Mouse (Mus musculus): ENCODE results near the gene Cnot1. TPM values are rescaled to one million over a fixed set of nuclear protein-coding genes. Genes with fewer than 3 reads are reported as not detected.

The Cnot1 gene
- polyA plus RNA-seq, 1 experiment from 2014 or later: 18.0 TPM

DNA sequence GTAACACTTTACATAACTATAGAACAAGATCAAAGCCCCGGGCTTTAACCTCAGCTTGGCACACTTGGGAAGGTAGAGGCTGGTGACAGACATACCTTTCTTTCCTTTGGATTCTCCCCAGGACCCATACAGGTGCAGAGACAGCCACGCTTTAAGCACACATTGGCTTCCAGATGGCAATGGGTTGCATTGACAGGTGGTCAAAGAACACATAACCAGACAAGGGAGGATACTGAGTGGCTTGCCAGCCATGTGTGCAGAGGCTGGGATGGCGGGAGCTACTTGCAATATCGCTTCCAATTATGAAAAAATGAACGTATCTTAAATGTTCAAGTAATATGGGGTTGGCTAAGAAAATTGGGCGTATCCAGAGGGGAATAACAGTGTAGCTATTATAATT lies 135.4 kb downstream of the Cnot1 start:
- no peak for ATAC-seq (ENCODE audit: low FRiP score, low TSS enrichment)
- no peak overlapping the region for H3K4me3 ChIP-seq (ENCODE audit: low read depth, low read length)
- no peak for DNase-seq (ENCODE audit: low spot score)
- H3K4me2 ChIP-seq (replicated peaks; ENCODE audit: low read depth): no peak overlapping the region
- no peaks in the 10 kb centered on the region for H3K4me1 ChIP-seq (replicated peaks; ENCODE audit: control insufficient read depth, insufficient read depth)
- 83% methylated on average over 6 of the region's 6 CpGs for WGBS
- no peaks in the 10 kb centered on the region for H3K9me3 ChIP-seq (ENCODE audit: control insufficient read depth, low read length)
- H3K9ac ChIP-seq (ENCODE audit: low read length): no peak overlapping the region
- H3K27ac ChIP-seq (replicated peaks): no peak overlapping the region
- H3K36me3 ChIP-seq (ENCODE audit: control insufficient read depth, insufficient read depth, low read length): no peaks in the 10 kb centered on the region
- H3K27me3 ChIP-seq (ENCODE audit: control insufficient read depth, insufficient read depth, low read length): no peaks in the 10 kb centered on the region
- TF ChIP-seq CTCF (IDR thresholded peaks at IDR 0.05; ENCODE audit: low read depth) (no peak), EP300 (optimal IDR thresholded peaks at IDR 0.05) (no peak)

DNA sequence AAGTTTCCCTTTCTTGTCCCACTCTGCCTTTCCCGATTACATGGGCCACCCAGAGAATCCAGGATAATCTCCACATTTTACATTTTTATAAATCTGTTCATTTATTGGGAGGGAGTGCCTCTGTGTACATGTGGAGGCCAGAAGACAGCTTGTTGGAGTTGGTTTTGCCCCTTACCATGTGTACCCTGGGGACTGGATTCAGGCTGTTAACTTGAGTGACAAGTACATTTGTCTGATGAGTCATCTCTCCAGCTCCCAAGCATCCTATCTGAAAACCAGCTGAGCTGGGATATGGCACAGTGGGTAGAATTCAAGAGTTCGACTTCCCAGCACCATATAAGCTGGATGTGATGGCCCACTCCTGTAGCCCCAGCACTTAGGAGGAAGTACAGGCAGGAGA lies 137.3 kb downstream of the Cnot1 start:
- DNase-seq (ENCODE audit: low spot score): no peak
- no peak overlapping the region for H3K4me2 ChIP-seq (replicated peaks; ENCODE audit: low read depth)
- H3K9ac ChIP-seq (ENCODE audit: low read length): no peak overlapping the region
- no peaks in the 10 kb centered on the region for H3K36me3 ChIP-seq (ENCODE audit: control insufficient read depth, insufficient read depth, low read length)
- no peaks in the 10 kb centered on the region for H3K9me3 ChIP-seq (ENCODE audit: control insufficient read depth, low read length)
- no peaks in the 10 kb centered on the region for H3K4me1 ChIP-seq (replicated peaks; ENCODE audit: control insufficient read depth, insufficient read depth)
- ATAC-seq (ENCODE audit: low FRiP score, low TSS enrichment): no peak
- no peaks in the 10 kb centered on the region for H3K27me3 ChIP-seq (ENCODE audit: control insufficient read depth, insufficient read depth, low read length)
- no peak for TF ChIP-seq EP300 (optimal IDR thresholded peaks at IDR 0.05)
- H3K4me3 ChIP-seq (ENCODE audit: low read depth, low read length): no peak overlapping the region
- no peak overlapping the region for H3K27ac ChIP-seq (replicated peaks)
- 67% methylated on average over 2 of the region's 2 CpGs for whole genome bisulfite sequencing

Small RNA genes lying within 50 kb of the gene (microRNA-seq; reads per million reads assigned to microRNA genes)
- gene Mir7073: 0.96 reads per million

Other genes starting within 250 kb of the Cnot1 start
- gene Prss54, start 231.1 kb downstream of the Cnot1 start, polyA plus RNA-seq (2015; fragmentation: Nextera tagmentation; extraction: Ambion mirVana): not detected in 2 replicates
- gene Gins3, start 174.0 kb downstream of the Cnot1 start, polyA plus RNA-seq (2015; fragmentation: Nextera tagmentation; extraction: Ambion mirVana): 4.7 and 5.0 TPM in 2 replicates
- gene Ndrg4, start 130.5 kb downstream of the Cnot1 start, polyA plus RNA-seq (2015; fragmentation: Nextera tagmentation; extraction: Ambion mirVana): 17.1 and 17.9 TPM in 2 replicates
- 19.9 and 23.7 TPM in 2 replicates for gene Setd6, start 91.6 kb downstream of the Cnot1 start, polyA plus RNA-seq (2015; fragmentation: Nextera tagmentation; extraction: Ambion mirVana)
- 308 and 333 TPM in 2 replicates for gene Sap18b, start 17.9 kb upstream of the Cnot1 start, polyA plus RNA-seq (2015; fragmentation: Nextera tagmentation; extraction: Ambion mirVana)
- 9.1 and 9.5 TPM in 2 replicates for gene Slc38a7, start 46.1 kb upstream of the Cnot1 start, polyA plus RNA-seq (2015; fragmentation: Nextera tagmentation; extraction: Ambion mirVana)
- gene Got2, start 81.1 kb upstream of the Cnot1 start, polyA plus RNA-seq (2015; fragmentation: Nextera tagmentation; extraction: Ambion mirVana): 95.8 and 101 TPM in 2 replicates

Data from stomach, postnatal 0 days (tissue).